Mouse (Mus musculus) left cerebral cortex, adult 18-20 months (tissue): ENCODE results near the gene Aunip. TPM values are rescaled to one million over a fixed set of nuclear protein-coding genes. Genes with fewer than 3 reads are reported as not detected.

Experiments
- DNase-seq, 2 experiments: peaks; one replicate each; pipeline ENCODE4 v3.0.0; 2021 to 2022; ENCODE audit warnings: low spot score in 2 of 2, mixed read lengths in 1 of 2
- long read RNA-seq, 2 experiments: library from polyadenylated mRNA; stranded (forward); transcript quantifications; one replicate each; pipeline ENCODE4 v2.0.0; 2021
- total RNA-seq, 2 experiments: library from RNA; stranded (reverse); gene quantifications; 2 replicates each; pipeline ENCODE4 v1.2.3; 2021

Aunip gene
- total RNA-seq = under 1 TPM in 1 of 2 experiments, not detected in 1; 0.54 TPM
- long read RNA-seq, experiment 1, partial matches to known transcripts = 0 of 1 reads
- long read RNA-seq, experiment 1, other reads (novel, unspliced or antisense) = 1 of 1 reads
- long read RNA-seq, experiment 2 = 0 reads

DNA sequence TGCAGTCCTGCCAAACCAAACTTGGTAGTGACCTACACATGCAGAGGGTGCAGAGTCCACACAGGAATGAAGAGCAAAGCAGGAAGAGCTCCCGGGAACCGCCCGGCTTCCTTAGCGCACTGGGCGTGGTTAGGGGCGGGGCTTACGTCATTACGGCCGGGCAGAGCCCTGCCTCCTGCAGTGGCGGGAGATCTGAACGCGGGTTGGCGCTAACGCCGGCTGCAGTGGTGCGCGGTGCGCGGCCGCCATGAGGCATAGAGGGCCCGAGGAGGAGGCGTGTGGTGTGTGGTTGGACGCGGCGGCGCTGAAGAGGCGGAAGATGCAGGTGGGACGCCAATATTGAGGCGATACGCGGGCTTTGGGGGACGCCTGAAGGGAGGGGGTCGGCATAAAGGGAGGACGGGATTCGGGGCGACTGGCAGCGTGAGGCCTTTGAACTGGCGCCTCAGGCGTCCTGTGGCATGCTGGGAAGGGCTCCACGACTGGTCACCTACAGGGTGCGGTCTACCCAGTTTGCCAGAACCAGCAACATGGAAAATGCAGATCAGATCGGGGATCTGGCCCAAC lies at the start of gene Aunip:
Gene Aunip (plus strand): TSS at position 155 of the 567 bp plus-strand sequence.
- peak; percentile 84 to 86 for DNase-seq

DNA sequence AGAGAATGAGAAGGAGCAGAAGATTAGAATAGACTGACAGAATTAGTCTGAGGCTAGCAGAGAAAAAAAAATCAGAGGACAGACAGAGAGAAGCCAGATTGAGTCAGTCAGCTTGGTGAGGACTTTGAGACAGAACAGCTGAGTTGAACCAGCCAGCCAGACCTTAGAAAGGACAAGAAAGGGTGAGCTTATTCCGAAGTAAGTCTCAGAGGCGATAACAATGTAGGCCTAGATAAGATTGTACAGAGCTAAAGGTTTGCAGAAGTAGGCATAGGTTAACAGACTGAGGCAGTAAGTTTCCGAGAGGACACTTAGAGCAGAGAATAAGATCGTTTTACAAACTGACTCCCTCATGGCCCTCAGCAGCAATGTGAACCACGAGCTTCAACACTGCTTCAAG lies 49.5 kb upstream of the Aunip start:
- DNase-seq = no peak

- DNase-seq = no peak
These were observed 45.0 kb upstream of the Aunip start for GRCm38 (mm10) chr4:134465789-134466188.

GRCm38 (mm10) chr4:134466381-134467262 lies 44.2 kb upstream of the Aunip start:
- DNase-seq = no peak

DNA sequence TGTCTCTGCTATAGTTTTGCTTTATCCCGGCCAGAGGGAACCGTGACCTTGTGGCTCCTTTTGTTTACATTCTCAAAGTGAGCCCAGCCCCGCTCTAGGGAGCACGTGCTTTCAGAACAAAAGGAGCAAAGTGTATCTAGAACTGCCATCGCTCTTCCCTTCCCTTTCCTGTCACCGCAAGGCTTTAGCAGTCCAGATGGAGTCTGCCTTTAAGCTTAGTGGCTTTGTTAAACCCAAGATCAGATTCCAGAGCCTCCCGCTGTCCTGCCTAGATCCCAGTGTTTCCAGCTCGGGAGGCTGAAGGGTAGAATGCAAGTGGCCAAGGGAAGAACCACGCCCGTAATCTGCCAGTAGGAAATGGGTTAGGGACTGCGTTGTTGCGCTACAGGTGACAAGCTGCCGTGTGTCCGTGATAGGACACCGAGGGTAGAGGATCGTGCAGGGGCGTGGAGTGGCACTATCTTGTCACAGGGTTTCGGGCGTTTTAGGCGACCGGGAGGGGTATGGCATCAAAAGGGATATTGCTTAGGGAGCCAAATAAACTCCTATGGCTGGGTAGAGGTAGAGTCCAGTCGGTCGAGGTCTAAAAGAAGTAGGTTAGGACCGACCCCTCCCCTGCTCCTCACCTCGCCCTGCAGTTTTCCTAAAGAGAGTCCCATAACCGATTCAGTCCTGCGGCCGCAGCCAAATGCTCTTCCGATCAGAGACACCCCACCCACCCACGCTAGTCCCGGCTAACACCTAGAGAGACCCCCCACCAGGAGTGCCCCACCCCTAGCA lies 43.2 kb upstream of the Aunip start:
- DNase-seq = no peak

- peak; percentile 94 to 96 for DNase-seq
These were observed 42.6 kb upstream of the Aunip start, which contains the start of gene Stmn1 for GRCm38 (mm10) chr4:134468215-134468575. TSS of gene Stmn1 (plus strand) at chr4:134468320.

GRCm38 (mm10) chr4:134468578-134469266 lies 42.1 kb upstream of the Aunip start:
- DNase-seq = peak; percentile 96 to 97

GRCm38 (mm10) chr4:134469341-134469796 lies 41.4 kb upstream of the Aunip start:
- no peak for DNase-seq

DNA sequence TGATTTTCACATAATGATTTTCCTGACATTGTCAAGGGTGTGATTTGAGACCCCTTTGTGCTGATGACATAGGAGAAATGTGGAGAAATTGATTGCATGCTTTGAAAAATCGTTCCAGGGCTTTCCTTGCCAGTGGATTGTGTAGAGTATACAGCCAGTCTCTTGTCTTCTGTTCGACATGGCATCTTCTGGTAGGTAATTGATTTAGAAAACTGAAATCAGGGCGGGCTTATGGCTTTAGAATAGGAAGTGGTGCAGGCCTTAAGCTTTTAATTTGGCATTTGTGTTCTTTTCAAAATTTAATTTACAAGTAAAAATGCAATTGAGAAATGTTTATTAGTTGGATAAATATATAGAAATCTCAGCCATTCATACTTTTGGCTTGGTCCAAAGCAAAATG lies 40.8 kb upstream of the Aunip start:
- no peak for DNase-seq

DNA sequence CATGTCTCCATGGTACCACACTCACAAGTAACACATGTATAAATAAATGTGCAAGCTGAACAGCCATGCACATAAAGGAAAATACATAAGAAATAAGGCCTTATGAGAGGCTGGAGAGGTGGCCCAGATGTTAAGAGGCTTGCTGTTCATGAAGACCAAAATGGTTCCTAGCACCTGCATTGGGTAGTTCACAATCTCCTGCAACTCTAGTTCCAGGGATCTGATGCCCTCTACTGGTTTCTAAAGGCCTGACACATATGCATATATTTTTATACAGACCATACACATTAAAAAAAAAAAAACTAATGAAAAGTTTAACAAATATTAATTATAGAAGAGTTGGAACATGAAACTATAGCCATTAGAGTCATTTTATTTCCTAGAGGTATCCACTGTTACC lies 39.3 kb upstream of the Aunip start:
- DNase-seq = no peak

- no peak for DNase-seq
These were observed 37.0 kb upstream of the Aunip start for GRCm38 (mm10) chr4:134473764-134474163.

DNA sequence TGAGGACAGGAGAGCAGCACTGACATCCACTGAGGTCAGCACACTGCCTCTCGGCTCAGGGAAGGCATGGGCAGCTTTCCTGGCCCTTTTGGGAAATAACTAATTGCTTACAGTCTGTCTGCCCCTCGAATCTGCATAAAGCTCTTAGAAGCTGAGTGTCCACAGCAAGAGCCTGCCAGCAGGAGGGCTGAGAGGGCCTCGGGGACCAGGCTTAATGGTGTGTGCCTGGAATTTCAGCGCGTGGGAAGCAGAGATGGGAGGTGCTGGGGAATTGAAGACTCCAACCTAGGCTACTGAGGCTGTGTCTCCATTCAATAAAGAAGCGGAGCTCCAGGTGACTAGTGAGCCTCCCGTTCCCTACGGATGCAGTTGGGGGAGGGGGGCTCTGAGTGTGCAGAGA lies 36.6 kb upstream of the Aunip start:
- no peak for DNase-seq

GRCm38 (mm10) chr4:134476899-134477298 lies 33.9 kb upstream of the Aunip start:
- peak in 1 of 2 experiments; percentile 30 for DNase-seq

DNA sequence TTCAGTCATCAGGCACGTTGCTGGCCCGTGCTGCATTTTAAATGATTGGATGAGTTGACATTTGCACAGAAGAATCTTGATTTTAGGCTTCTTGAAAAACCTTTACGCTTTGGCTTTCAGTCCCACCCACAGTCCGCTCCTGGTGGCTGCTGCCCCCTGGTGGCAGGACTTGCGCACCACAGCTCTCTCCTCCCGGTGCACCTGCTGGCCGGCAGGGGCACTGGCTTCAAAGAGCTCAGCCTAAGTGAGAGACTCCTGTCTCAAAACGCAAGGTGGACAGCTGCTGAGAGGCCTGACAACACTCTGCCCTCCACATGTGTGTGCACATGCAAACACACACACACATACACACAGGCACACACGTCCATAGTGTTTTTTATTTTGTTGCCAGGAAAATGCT lies 32.8 kb upstream of the Aunip start:
- DNase-seq = peak; percentile 94 to 99

GRCm38 (mm10) chr4:134479839-134480238 lies 31.0 kb upstream of the Aunip start:
- DNase-seq = no peak

DNA sequence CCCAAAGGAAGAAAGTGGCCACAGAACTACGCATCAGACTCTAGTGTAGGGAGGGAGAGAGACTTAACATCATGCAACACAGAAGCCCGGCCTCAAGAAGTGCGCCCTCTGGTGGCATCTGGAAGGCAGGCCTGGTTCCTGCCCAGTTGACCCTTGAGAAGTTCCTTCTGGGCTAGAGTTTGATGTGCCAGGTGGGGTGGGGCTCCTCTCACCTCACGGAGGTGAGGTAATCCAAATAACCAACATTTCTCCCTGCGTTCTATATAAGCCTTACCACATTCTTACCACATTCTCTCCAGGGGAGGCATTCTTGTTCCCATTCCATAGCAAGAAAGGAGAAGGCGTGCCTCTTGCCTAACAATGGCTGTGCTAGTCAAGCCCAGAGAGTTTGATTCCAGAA lies 29.9 kb upstream of the Aunip start:
- DNase-seq = peak; percentile 71 to 82

DNA sequence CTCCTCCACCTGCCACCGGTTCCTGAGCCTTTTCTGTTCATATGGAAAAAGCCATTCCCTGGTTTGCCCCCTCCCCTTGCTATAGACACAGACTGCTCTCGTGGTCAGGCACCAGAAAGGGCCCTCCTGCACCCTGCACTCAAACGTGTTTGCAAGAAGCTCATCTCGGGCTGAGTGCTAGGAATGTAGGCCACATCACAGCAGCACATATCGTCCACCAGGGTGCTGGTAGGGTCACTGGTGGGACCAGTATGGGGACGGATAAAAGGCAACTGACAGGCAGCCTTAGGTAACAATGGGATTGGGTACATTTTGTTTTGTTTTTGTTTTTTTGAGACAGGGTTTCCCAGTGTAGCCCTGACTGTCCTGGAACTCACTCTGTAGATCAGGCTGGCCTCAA lies 29.5 kb upstream of the Aunip start:
- DNase-seq = no peak

DNA sequence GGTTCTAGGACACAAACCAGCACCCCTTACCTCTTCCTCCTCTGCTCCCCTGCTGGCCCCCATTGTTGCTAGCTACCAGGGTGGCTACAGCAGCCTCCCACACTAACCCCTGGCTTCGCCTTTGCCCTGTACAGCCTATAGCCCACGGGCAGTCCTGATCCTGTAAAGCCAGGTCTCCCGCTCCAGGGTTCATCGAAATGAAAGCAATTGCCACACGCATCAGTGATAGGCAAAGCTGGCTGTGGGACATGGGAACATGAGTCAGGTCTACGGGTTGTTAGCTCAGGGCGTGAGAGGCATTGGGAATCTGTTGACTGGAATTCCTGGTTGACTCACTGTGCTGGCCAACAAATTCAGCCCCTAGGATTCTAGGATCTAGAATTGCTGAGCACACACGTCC lies 28.4 kb upstream of the Aunip start:
- DNase-seq = no peak

DNA sequence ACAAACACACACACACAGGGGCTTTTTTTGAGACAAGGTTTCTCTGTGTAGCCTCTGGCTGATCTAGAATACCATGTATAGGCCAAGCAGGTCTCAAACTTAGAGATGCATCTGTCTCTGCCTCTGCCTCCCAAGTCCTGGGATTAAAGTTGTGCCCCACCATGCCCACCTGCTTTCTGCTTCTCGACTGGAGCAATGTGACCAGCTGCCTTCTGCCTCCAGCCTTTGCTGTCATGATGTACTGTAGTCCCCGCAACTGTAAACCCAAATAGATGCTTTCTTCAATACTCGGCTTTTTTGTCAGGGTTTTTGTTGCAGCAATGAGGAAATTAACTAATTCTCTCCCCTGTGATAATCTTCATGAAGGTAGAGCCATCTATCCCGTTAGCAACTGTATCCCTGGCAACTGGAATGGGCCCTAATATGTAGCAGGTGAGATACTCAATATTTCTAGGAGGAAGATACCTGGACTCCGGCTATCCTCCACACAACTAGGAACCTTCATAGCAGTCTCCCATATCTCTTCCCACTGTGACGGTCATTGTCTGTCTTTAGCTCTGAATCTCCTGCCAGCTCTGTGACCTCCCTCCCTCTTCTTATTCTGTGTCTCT lies 27.6 kb upstream of the Aunip start:
- peak in 1 of 2 experiments; percentile 30 for DNase-seq

- DNase-seq = peak; percentile 70 to 73
These were observed 27.1 kb upstream of the Aunip start for GRCm38 (mm10) chr4:134483696-134484095.
